ENCODE assay signal across 17 mouse cellular contexts in genomic region chr1:66401902-66402301, GRCm38 (mm10).
DNase-seq lines count a peak whose midpoint lies in the region; ATAC-seq lines count a peak whose summit lies in the region.
"Had no signal": no experiment of that assay in that cellular context is flagged by ENCODE, and none has a peak within 500 bp of the region (broad histone marks: within the 10 kb centered on the region; RNA-seq: fewer than 3 reads in every experiment).

No protein-coding gene starts in this region.

- 0 out of 2 replicates have a peak, but pooled peaks cover 2% of the 10 kb centered on the region for H3K36me3 ChIP-seq in midbrain, embryonic 11.5 days (ENCODE audit: control insufficient read depth, insufficient read depth, low read length)
- peaks cover 40% of the 10 kb centered on the region for H3K36me3 ChIP-seq in midbrain, embryonic 10.5 days
- peaks cover 29% of the 10 kb centered on the region for H3K36me3 ChIP-seq in forebrain, embryonic 16.5 days (ENCODE audit: control insufficient read depth, insufficient read depth)
- H3K36me3 ChIP-seq in midbrain, embryonic 12.5 days, result peaks cover 27% of the 10 kb centered on the region
- H3K36me3 ChIP-seq: embryonic facial prominence, embryonic 10.5 days; intestine, embryonic 15.5 days had no signal

- peak; percentile 54 for ATAC-seq in midbrain, embryonic 11.5 days (ENCODE audit: low FRiP score)
- peak; percentile 61; the same call in 1 of the 2 replicates for ATAC-seq in forebrain, embryonic 16.5 days
- ATAC-seq in midbrain, embryonic 12.5 days (ENCODE audit: low FRiP score, low read depth), result peak; percentile 65
- ATAC-seq: intestine, embryonic 15.5 days had no signal

- H3K9me3 ChIP-seq in midbrain, embryonic 11.5 days (ENCODE audit: control insufficient read depth, low read length), result no peaks in the 10 kb centered on the region
- no peaks in the 10 kb centered on the region for H3K9me3 ChIP-seq in midbrain, embryonic 10.5 days (replicated peaks)
- no peaks in the 10 kb centered on the region for H3K9me3 ChIP-seq in forebrain, embryonic 16.5 days (ENCODE audit: control insufficient read depth, low read length)
- H3K9me3 ChIP-seq in midbrain, embryonic 12.5 days, result no peaks in the 10 kb centered on the region
- H3K9me3 ChIP-seq: embryonic facial prominence, embryonic 10.5 days; intestine, embryonic 15.5 days; limb, embryonic 12.5 days had no signal

- H3K27ac ChIP-seq in midbrain, embryonic 11.5 days (ENCODE audit: low read depth, low read length), result no peak overlapping the region
- H3K27ac ChIP-seq in midbrain, embryonic 10.5 days (replicated peaks), result no peak overlapping the region
- H3K27ac ChIP-seq in forebrain, embryonic 16.5 days (ENCODE audit: low read length), result no peak overlapping the region
- no peak overlapping the region for H3K27ac ChIP-seq in midbrain, embryonic 12.5 days (replicated peaks)
- H3K27ac ChIP-seq: embryonic facial prominence, embryonic 10.5 days; intestine, embryonic 15.5 days; limb, embryonic 12.5 days; liver, embryonic 14.5 days had no signal

- H3K4me2 ChIP-seq in midbrain, embryonic 11.5 days, result no peak overlapping the region
- H3K4me2 ChIP-seq in forebrain, embryonic 16.5 days (ENCODE audit: low read length), result no peak overlapping the region
- no peak overlapping the region for H3K4me2 ChIP-seq in midbrain, embryonic 12.5 days (replicated peaks)
- H3K4me2 ChIP-seq: heart, embryonic 11.5 days; intestine, embryonic 15.5 days; limb, embryonic 12.5 days had no signal

- DNase-seq in midbrain, embryonic 11.5 days (ENCODE audit: low spot score, missing footprints), result no peak
- DNase-seq in midbrain, embryonic 10.5 days (ENCODE audit: low spot score), result no peak
- peak; percentile 40 for DNase-seq in retina, postnatal 1 day
- DNase-seq in kidney, postnatal 4 days, result no peak
- DNase-seq in adrenal gland, postnatal 36 days, result no peak
- DNase-seq: cerebellum, adult 11 months; cerebellum, postnatal 25 days; heart, postnatal 14 days; right cerebral cortex, postnatal 25 days; thymus, postnatal 14 days had no signal

- WGBS in midbrain, embryonic 11.5 days, result 28% methylated on average over 9 of the region's 9 CpGs
- WGBS in midbrain, embryonic 10.5 days, result 51% methylated on average over 9 of the region's 9 CpGs
- WGBS in forebrain, embryonic 16.5 days, result 16% methylated on average over 9 of the region's 9 CpGs
- 25% methylated on average over 9 of the region's 9 CpGs for WGBS in midbrain, embryonic 12.5 days

- no peaks in the 10 kb centered on the region for H3K27me3 ChIP-seq in midbrain, embryonic 11.5 days (ENCODE audit: control insufficient read depth, insufficient read depth, low read length)
- H3K27me3 ChIP-seq in midbrain, embryonic 10.5 days (ENCODE audit: low read depth, poor library complexity, severe bottlenecking), result no peaks in the 10 kb centered on the region
- H3K27me3 ChIP-seq in forebrain, embryonic 16.5 days (replicated peaks; ENCODE audit: control insufficient read depth, insufficient read depth, low read length), result no peaks in the 10 kb centered on the region
- no peaks in the 10 kb centered on the region for H3K27me3 ChIP-seq in midbrain, embryonic 12.5 days
- H3K27me3 ChIP-seq: intestine, embryonic 15.5 days; limb, embryonic 12.5 days had no signal

- peaks cover 9% of the 10 kb centered on the region for H3K4me1 ChIP-seq in midbrain, embryonic 11.5 days (ENCODE audit: control insufficient read depth, insufficient read depth, low read length)
- peaks cover 18% of the 10 kb centered on the region for H3K4me1 ChIP-seq in midbrain, embryonic 10.5 days
- H3K4me1 ChIP-seq in forebrain, embryonic 16.5 days (replicated peaks; ENCODE audit: control insufficient read depth, insufficient read depth, low read length), result 0 out of 2 replicates have a peak, but pooled peaks cover 2% of the 10 kb centered on the region
- peaks cover 11% of the 10 kb centered on the region for H3K4me1 ChIP-seq in midbrain, embryonic 12.5 days
- H3K4me1 ChIP-seq: embryonic facial prominence, embryonic 10.5 days; intestine, embryonic 15.5 days; limb, embryonic 12.5 days had no signal

- H3K9ac ChIP-seq in midbrain, embryonic 11.5 days (ENCODE audit: low read length), result no peak overlapping the region
- H3K9ac ChIP-seq in forebrain, embryonic 16.5 days (replicated peaks; ENCODE audit: low read depth, low read length), result no peak overlapping the region
- H3K9ac ChIP-seq in midbrain, embryonic 12.5 days (replicated peaks), result no peak overlapping the region
- H3K9ac ChIP-seq: intestine, embryonic 15.5 days; limb, embryonic 12.5 days; liver, embryonic 14.5 days had no signal

- no peak overlapping the region for H3K4me3 ChIP-seq in midbrain, embryonic 11.5 days (ENCODE audit: low read depth, low read length)
- H3K4me3 ChIP-seq in midbrain, embryonic 10.5 days, result no peak overlapping the region
- H3K4me3 ChIP-seq in forebrain, embryonic 16.5 days (replicated peaks; ENCODE audit: low read length), result no peak overlapping the region
- H3K4me3 ChIP-seq in midbrain, embryonic 12.5 days, result no peak overlapping the region
- H3K4me3 ChIP-seq: embryonic facial prominence, embryonic 10.5 days; intestine, embryonic 15.5 days; limb, embryonic 12.5 days had no signal
